Mouse (Mus musculus) MEL (cell line): ENCODE data around the gene Plxnd1. TPM values are rescaled to one million over a fixed set of nuclear protein-coding genes. Genes with fewer than 3 reads are reported as not detected.

Experiments
- DNase-seq: peaks from one replicate; pipeline ENCODE4 v3.0.0; 2011; ENCODE audit warnings: low read depth, low spot score
- H3K27ac ChIP-seq: 2 replicates; pipeline ENCODE4 v1.5.1; 2012; ENCODE audit warnings: low read depth, mild to moderate bottlenecking, control low read depth, low read length, moderate library complexity; ENCODE audit not compliant: control insufficient read depth
- H3K27me3 ChIP-seq, 2 experiments: fragments of 150-350 bp in 1 of 2; sonication (generic) in 1 of 2; 2 replicates each; pipeline ENCODE4 v1.6.1; 2012; ENCODE audit warnings: low read length in 2 of 2, mild to moderate bottlenecking in 2 of 2, improper control_type of control experiment in 1 of 2, moderate library complexity in 1 of 2; ENCODE audit not compliant: insufficient read depth in 2 of 2, control insufficient read depth in 1 of 2
- H3K36me3 ChIP-seq, 2 experiments: 2 replicates each; pipeline ENCODE4 v1.6.1; 2012 to 2014; ENCODE audit warnings: low read length in 2 of 2, improper control_type of control experiment in 1 of 2, inconsistent platforms in 1 of 2, mild to moderate bottlenecking in 1 of 2; ENCODE audit not compliant: insufficient read depth in 2 of 2, control insufficient read depth in 1 of 2
- H3K4me1 ChIP-seq, 2 experiments: fragments of 150-350 bp in 1 of 2; sonication (generic) in 1 of 2; 2 replicates each; pipeline ENCODE4 v1.6.1; 2012; ENCODE audit warnings: low read length in 2 of 2, improper control_type of control experiment in 1 of 2, mild to moderate bottlenecking in 1 of 2; ENCODE audit not compliant: insufficient read depth in 2 of 2, control insufficient read depth in 1 of 2
- H3K4me3 ChIP-seq, 2 experiments: fragments of 150-350 bp in 1 of 2; sonication (generic) in 1 of 2; 2 replicates each; pipeline ENCODE4 v1.5.1; 2012; ENCODE audit warnings: low read depth in 2 of 2, low read length in 2 of 2, mild to moderate bottlenecking in 2 of 2, moderate library complexity in 2 of 2, control low read depth in 1 of 2, improper control_type of control experiment in 1 of 2; ENCODE audit not compliant: control insufficient read depth in 1 of 2, insufficient read depth in 1 of 2
- H3K79me2 ChIP-seq: 2 replicates; pipeline ENCODE4 v1.6.1; 2012; ENCODE audit warnings: mild to moderate bottlenecking, low read length, moderate library complexity; ENCODE audit not compliant: control insufficient read depth, poor library complexity, insufficient read depth
- H3K9ac ChIP-seq: 2 replicates; pipeline ENCODE4 v1.6.1; 2012; ENCODE audit warnings: low read depth, mild to moderate bottlenecking, control low read depth, low read length, moderate library complexity; ENCODE audit not compliant: control insufficient read depth, poor library complexity, severe bottlenecking
- H3K9me3 ChIP-seq: fragments of 150-350 bp; sonication (generic); replicated peaks from 2 replicates; pipeline ENCODE4 v1.6.1; 2012; ENCODE audit warnings: mild to moderate bottlenecking, low read length, improper control_type of control experiment, moderate library complexity; ENCODE audit not compliant: insufficient read depth
- CHD1 ChIP-seq: IDR thresholded peaks from 2 replicates; pipeline ENCODE4 v1.6.1; 2012; ENCODE audit warnings: low read depth, mild to moderate bottlenecking, inconsistent platforms, low read length, improper control_type of control experiment
- E2F4 ChIP-seq: IDR thresholded peaks from 2 replicates; pipeline ENCODE4 v1.6.1; 2011; ENCODE audit warnings: low read depth, low read length, improper control_type of control experiment, borderline replicate concordance
- ETS1 ChIP-seq: IDR thresholded peaks from 2 replicates; pipeline ENCODE4 v1.6.1; 2012; ENCODE audit warnings: low read depth, mild to moderate bottlenecking, inconsistent platforms, low read length, improper control_type of control experiment, moderate library complexity
- GATA1 ChIP-seq: IDR thresholded peaks from 2 replicates; pipeline ENCODE4 v1.6.1; 2011; ENCODE audit warnings: low read depth, low read length, improper control_type of control experiment
- JUND ChIP-seq: IDR thresholded peaks from 2 replicates; pipeline ENCODE4 v1.6.1; 2011; ENCODE audit warnings: low read depth, mild to moderate bottlenecking, improper control_type of control experiment, low read length
- MAFK ChIP-seq: IDR thresholded peaks from 2 replicates; pipeline ENCODE4 v1.6.1; 2011; ENCODE audit warnings: low read depth, mild to moderate bottlenecking, low read length, improper control_type of control experiment, borderline replicate concordance
- MAX ChIP-seq: IDR thresholded peaks from 2 replicates; pipeline ENCODE4 v1.6.1; 2011; ENCODE audit warnings: low read length, improper control_type of control experiment
- MXI1 ChIP-seq: IDR thresholded peaks from 2 replicates; pipeline ENCODE4 v1.6.1; 2011; ENCODE audit warnings: mild to moderate bottlenecking, low read depth, low read length, improper control_type of control experiment
- MYB ChIP-seq: IDR thresholded peaks from 2 replicates; pipeline ENCODE4 v1.6.1; 2011; ENCODE audit warnings: mild to moderate bottlenecking, low read depth, low read length, improper control_type of control experiment
- MYC ChIP-seq: IDR thresholded peaks from 2 replicates; pipeline ENCODE4 v1.6.1; 2011; ENCODE audit warnings: low read depth, mild to moderate bottlenecking, low read length, improper control_type of control experiment, moderate library complexity
- NRF1 ChIP-seq: IDR thresholded peaks from 2 replicates; pipeline ENCODE4 v1.6.1; 2014; ENCODE audit warnings: low read depth, mild to moderate bottlenecking, inconsistent platforms, low read length, improper control_type of control experiment, moderate library complexity; ENCODE audit not compliant: poor library complexity, insufficient read depth, severe bottlenecking
- POLR2A ChIP-seq, 2 experiments: IDR thresholded peaks; 2 replicates each; pipeline ENCODE4 v1.6.1; 2011 to 2012; ENCODE audit warnings: low read length in 2 of 2, mild to moderate bottlenecking in 2 of 2, control low read depth in 1 of 2, improper control_type of control experiment in 1 of 2, low read depth in 1 of 2, moderate library complexity in 1 of 2; ENCODE audit not compliant: control insufficient read depth in 1 of 2, insufficient read depth in 1 of 2, poor library complexity in 1 of 2
- POLR2AphosphoS2 ChIP-seq: IDR thresholded peaks from 2 replicates; pipeline ENCODE4 v1.6.1; 2011; ENCODE audit warnings: low read length, improper control_type of control experiment
- POLR2AphosphoS5 ChIP-seq: IDR thresholded peaks from 2 replicates; pipeline ENCODE4 v1.6.1; 2012; ENCODE audit warnings: low read depth, borderline replicate concordance, mild to moderate bottlenecking, inconsistent platforms, low read length, moderate library complexity, mixed read lengths
- RAD21 ChIP-seq: IDR thresholded peaks from 2 replicates; pipeline ENCODE4 v1.6.1; 2011; ENCODE audit warnings: mild to moderate bottlenecking, low read depth, low read length, improper control_type of control experiment
- RCOR1 ChIP-seq: IDR thresholded peaks from 2 replicates; pipeline ENCODE4 v1.6.1; 2012; ENCODE audit warnings: low read depth, mild to moderate bottlenecking, inconsistent platforms, low read length, improper control_type of control experiment
- SMC3 ChIP-seq: IDR thresholded peaks from 2 replicates; pipeline ENCODE4 v1.6.1; 2011; ENCODE audit warnings: low read depth, low read length, improper control_type of control experiment
- TAL1 ChIP-seq: IDR thresholded peaks from 2 replicates; pipeline ENCODE4 v1.6.1; 2012; ENCODE audit warnings: mild to moderate bottlenecking, inconsistent platforms, low read length, moderate library complexity, mixed read lengths
- TBP ChIP-seq: IDR thresholded peaks from 2 replicates; pipeline ENCODE4 v1.8.0; 2011; ENCODE audit warnings: low read depth, low read length, improper control_type of control experiment
- TCF12 ChIP-seq: IDR thresholded peaks from 2 replicates; pipeline ENCODE4 v1.6.1; 2014; ENCODE audit warnings: low read depth, mild to moderate bottlenecking, inconsistent platforms, low read length, improper control_type of control experiment, moderate library complexity
- UBTF ChIP-seq: IDR thresholded peaks from 2 replicates; pipeline ENCODE4 v1.6.1; 2012; ENCODE audit warnings: low read depth, mild to moderate bottlenecking, inconsistent platforms, low read length, improper control_type of control experiment, moderate library complexity, borderline replicate concordance; ENCODE audit not compliant: insufficient read depth
- ZC3H11A ChIP-seq: IDR thresholded peaks from 2 replicates; pipeline ENCODE4 v1.6.1; 2012; ENCODE audit warnings: low read depth, mild to moderate bottlenecking, inconsistent platforms, low read length, improper control_type of control experiment
- ZMIZ1 ChIP-seq: IDR thresholded peaks from 2 replicates; pipeline ENCODE4 v1.6.1; 2012; ENCODE audit warnings: low read depth, mild to moderate bottlenecking, inconsistent platforms, low read length, improper control_type of control experiment, moderate library complexity
- polyA plus RNA-seq, 2 experiments: library from polyadenylated mRNA; stranded (reverse) in 1 of 2; unstranded in 1 of 2; fragments of >175 nt in 1 of 2; fragments of >200 nt in 1 of 2; gene quantifications; 2 replicates each; pipeline versions ENCODE4 v1.2.1 to v1.2.4; 2012; ENCODE audit warnings: low replicate concordance in 2 of 2, low read depth in 1 of 2; ENCODE audit not compliant: insufficient read length in 2 of 2, insufficient read depth in 1 of 2, missing spikeins in 1 of 2
- total RNA-seq: library from RNA; depleted of rRNA; stranded (reverse); fragments of 300-350 nt; gene quantifications from 2 replicates; pipeline ENCODE4 v1.2.3, GENCODE M21; 2012

The Plxnd1 gene
- total and polyA plus RNA-seq, 3 experiments = 4.8 to 19.2 TPM; not detected in 1

DNA sequence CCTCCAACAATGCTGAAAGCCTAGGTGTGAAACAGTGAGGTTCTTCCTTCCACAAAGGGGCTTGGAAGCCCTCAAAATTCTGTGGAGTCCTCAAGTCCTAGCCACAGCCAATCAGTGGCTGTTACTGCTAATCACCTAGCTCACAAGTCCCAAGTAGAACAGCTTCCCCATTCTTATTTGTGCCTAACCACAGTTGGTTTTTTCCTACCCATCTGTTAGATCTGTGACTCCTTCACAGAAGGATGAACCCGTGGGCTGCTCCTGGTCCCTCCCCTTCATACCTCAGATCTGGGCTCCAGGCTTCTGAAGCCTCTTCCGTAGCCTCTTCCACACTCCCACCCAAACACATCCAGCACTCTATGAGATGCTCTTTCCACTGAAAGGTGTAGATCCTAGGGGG is 87.9 kb downstream of the Plxnd1 start:
- no peaks in the 10 kb centered on the region for H3K9me3 ChIP-seq
- no peak overlapping the region for H3K4me3 ChIP-seq
- no peak overlapping the region for H3K9ac ChIP-seq
- peaks cover 12 to 37% of the 10 kb centered on the region in 2 experiments for H3K4me1 ChIP-seq
- H3K27me3 ChIP-seq = no peaks in the 10 kb centered on the region
- H3K27ac ChIP-seq = peak overlapping the region; percentile 28; the same call in 1 of the 2 replicates
- TF ChIP-seq E2F4 (no peak), MXI1 (no peak), POLR2AphosphoS2 (no peak), MYC (no peak), MAX (no peak), CHD1 (no peak), TAL1 (0 out of 2 replicates have a peak, but pooled peaks have one; percentile 5), ZC3H11A (no peak), ETS1 (peak; percentile 19; the same call in 1 of the 2 replicates), GATA1 (0 out of 2 replicates have a peak, but pooled peaks have one; percentile 34), RCOR1 (no peak), TCF12 (no peak), TBP (peak; percentile 81)
- TF ChIP-seq, all 39 proteins: peak for 4
- DNase-seq = peak; percentile 86
- peaks cover 0 to 19% of the 10 kb centered on the region in 2 experiments; a peak in 2 of 4 replicates for H3K36me3 ChIP-seq
- no peaks in the 10 kb centered on the region for H3K79me2 ChIP-seq

DNA sequence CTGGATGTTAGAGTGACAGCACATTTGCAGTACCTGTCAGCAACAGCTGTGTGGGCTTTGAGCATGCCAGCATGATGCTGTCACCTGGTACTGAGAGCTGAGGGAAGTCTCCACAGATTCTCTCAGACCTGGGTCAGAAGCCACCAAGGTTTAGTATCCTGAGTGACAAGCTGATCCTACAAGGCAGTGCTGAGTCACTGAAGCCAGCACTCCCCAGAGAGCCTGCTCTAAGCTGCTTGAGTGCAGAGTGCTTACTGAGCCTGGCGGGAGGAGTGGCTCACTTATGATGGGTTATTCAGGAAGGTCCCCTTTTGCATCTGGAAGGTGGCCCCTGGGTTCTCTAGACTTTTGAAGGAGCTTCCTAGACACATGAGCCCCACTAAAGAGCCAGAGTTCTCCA is 88.3 kb downstream of the Plxnd1 start:
- Histone ChIP-seq H3K9ac (no peak overlapping the region), H3K27ac (peak overlapping the region; percentile 28; the same call in 1 of the 2 replicates)
- no peak for TF ChIP-seq CHD1

DNA sequence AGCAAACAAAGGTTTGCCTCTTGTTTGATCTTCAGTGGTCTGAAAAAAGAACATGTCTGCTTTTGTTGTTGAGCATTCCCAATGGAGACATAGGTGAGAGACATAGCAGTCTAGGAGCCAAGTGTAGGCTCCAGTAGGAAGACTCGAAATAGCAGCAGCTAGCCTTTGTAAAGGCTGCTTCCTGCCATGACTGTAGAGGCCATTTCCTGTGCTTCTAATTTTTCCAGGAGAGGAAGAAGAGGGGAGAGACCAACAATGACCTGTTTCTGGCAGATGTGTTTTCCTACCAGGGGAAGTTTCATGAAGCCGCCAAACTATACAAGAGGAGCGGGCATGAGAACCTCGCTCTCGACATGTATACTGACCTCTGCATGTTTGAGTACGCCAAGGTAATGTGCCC is 89.2 kb downstream of the Plxnd1 start:
- Histone ChIP-seq H3K4me1 (peaks cover 12 to 36% of the 10 kb centered on the region in 2 experiments), H3K79me2 (no peaks in the 10 kb centered on the region), H3K9ac (no peak overlapping the region), H3K27ac (no peak overlapping the region), H3K4me3 (no peak overlapping the region), H3K27me3 (no peaks in the 10 kb centered on the region), H3K36me3 (peaks cover 0 to 19% of the 10 kb centered on the region in 2 experiments; a peak in 2 of 4 replicates), H3K9me3 (no peaks in the 10 kb centered on the region)
- DNase-seq = no peak
- TF ChIP-seq RCOR1 (no peak), UBTF (no peak), POLR2AphosphoS5 (no peak), TBP (no peak), TCF12 (no peak), JUND (no peak), RAD21 (no peak), MAFK (no peak), POLR2A (IDR thresholded peaks at IDR 0.05; ENCODE audit: control insufficient read depth in 1 of 2, insufficient read depth in 1 of 2, low read depth in 1 of 2, low read length in 2 of 2, poor library complexity in 1 of 2) (no peak), POLR2AphosphoS2 (no peak), SMC3 (no peak), GATA1 (no peak), NRF1 (no peak), ZMIZ1 (no peak), MYB (no peak), MXI1 (no peak)

More for the DNA sequence above, 88.3 kb downstream of the Plxnd1 start:
- Histone ChIP-seq H3K4me1 (peaks cover 12 to 37% of the 10 kb centered on the region in 2 experiments), H3K9me3 (no peaks in the 10 kb centered on the region), H3K79me2 (no peaks in the 10 kb centered on the region), H3K36me3 (peaks cover 0 to 19% of the 10 kb centered on the region in 2 experiments; a peak in 2 of 4 replicates), H3K27me3 (no peaks in the 10 kb centered on the region), H3K4me3 (no peak overlapping the region)
- DNase-seq = peak; percentile 70
